Mouse (Mus musculus): ENCODE measurements around the gene Zfp82.

Zfp82 gene

GRCm38 (mm10) chr7:30044354-30044753, 28.3 kb downstream of the Zfp82 start:
- no peak for DNase-seq

- DNase-seq: no peak
Measured at GRCm38 (mm10) chr7:30034331-30034730, 38.4 kb downstream of the Zfp82 start.

GRCm38 (mm10) chr7:30031379-30031778, 41.3 kb downstream of the Zfp82 start:
- no peak for DNase-seq

GRCm38 (mm10) chr7:30030677-30031076, 42.0 kb downstream of the Zfp82 start:
- DNase-seq: no peak

- DNase-seq: no peak
Measured at GRCm38 (mm10) chr7:30028572-30028971, 44.1 kb downstream of the Zfp82 start.

- no peak for DNase-seq
Measured at GRCm38 (mm10) chr7:30027331-30027730, 45.4 kb downstream of the Zfp82 start.

GRCm38 (mm10) chr7:30025358-30025757, 47.3 kb downstream of the Zfp82 start:
- no peak for DNase-seq

- DNase-seq: no peak
Measured at GRCm38 (mm10) chr7:30023800-30024199, 48.9 kb downstream of the Zfp82 start.

GRCm38 (mm10) chr7:30023324-30023723, 49.4 kb downstream of the Zfp82 start:
- DNase-seq: no peak

- no peak for DNase-seq
Measured at GRCm38 (mm10) chr7:30019543-30019942, 53.2 kb downstream of the Zfp82 start.

- no peak for DNase-seq
Measured at GRCm38 (mm10) chr7:30017226-30017625, 55.5 kb downstream of the Zfp82 start.

GRCm38 (mm10) chr7:30012956-30013363, 59.7 kb downstream of the Zfp82 start:
- peak; percentile 33 for DNase-seq

GRCm38 (mm10) chr7:30010551-30011195, 62.0 kb downstream of the Zfp82 start:
- no peak for DNase-seq

- DNase-seq: no peak
Measured at GRCm38 (mm10) chr7:30009321-30010085, 63.2 kb downstream of the Zfp82 start.

GRCm38 (mm10) chr7:30008020-30008690, 64.5 kb downstream of the Zfp82 start:
- DNase-seq: no peak

- DNase-seq: no peak
Measured at GRCm38 (mm10) chr7:30007601-30008000, 65.1 kb downstream of the Zfp82 start.
